Mouse (Mus musculus) cortical plate, adult 2 months (tissue): ENCODE data around the gene Ecsit.

Source experiments
- CTCF ChIP-seq: fragments of 200-500 bp; IDR thresholded peaks from 2 replicates; pipeline ENCODE4 v1.5.1; 2011; ENCODE audit warnings: mild to moderate bottlenecking, control low read depth, low read length; ENCODE audit not compliant: insufficient read depth; ENCODE audit errors: extremely low read depth
- POLR2A ChIP-seq: fragments of 200-500 bp; IDR thresholded peaks from 2 replicates; pipeline ENCODE4 v1.6.1; 2011; ENCODE audit warnings: mild to moderate bottlenecking, low read length, control low read depth; ENCODE audit not compliant: insufficient read depth; ENCODE audit errors: extremely low read depth

DNA sequence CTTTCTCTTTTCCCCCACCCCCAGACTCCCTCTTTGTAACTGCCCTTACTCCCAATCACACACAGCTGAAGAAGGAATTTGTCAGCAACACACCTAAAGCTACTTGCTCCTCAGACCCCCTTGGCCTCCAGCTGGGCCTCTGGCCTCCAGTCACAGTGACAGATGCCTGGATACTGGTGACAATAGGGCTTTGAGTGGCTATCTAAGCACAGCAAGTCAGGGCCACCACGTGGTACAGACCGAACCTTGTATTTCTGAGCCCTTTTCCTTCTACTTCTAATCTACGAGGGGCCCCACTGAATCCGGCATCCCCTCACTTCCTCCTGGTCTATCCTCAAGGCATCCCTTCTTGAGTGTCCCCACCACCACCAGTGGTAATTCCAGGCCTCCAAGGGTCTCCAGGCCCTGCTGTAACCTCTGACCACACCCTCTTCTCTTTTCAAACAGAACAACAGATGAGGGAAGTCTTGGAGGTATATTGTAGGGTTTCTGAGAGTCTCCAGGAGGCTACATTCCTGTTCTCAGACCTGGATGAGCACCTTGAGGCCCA is 35.4 kb downstream of the Ecsit start:
- no peak for TF ChIP-seq POLR2A
- no peak for TF ChIP-seq CTCF
